Mouse (Mus musculus) intestine, postnatal 0 days (tissue): ENCODE measurements around the gene Zfp459. TPM values are rescaled to one million over a fixed set of nuclear protein-coding genes. Genes with fewer than 3 reads are reported as not detected.
A peak's percentile ranks its signal among the peaks of the same experiment; 100 is the strongest.
"Not testable (repeated sequence)": the region's sequence is repeated elsewhere in the genome, so short reads cannot be mapped to it uniquely, and the experiment has no call there.

ENCODE experiments used
- ATAC-seq: fragments of 200-750 bp; cut with Nextera tagmentation; 2 replicates; pipeline ENCODE4 v1.8.0; 2017; ENCODE audit warnings: mild to moderate bottlenecking, moderate TSS enrichment, moderate library complexity
- H3K27ac ChIP-seq: fragments of 300-500 bp; sonication (generic); 2 replicates; pipeline ENCODE4 v1.5.1; 2014; ENCODE audit warnings: mild to moderate bottlenecking, low read depth, low read length, moderate library complexity
- H3K27me3 ChIP-seq: fragments of 300-500 bp; sonication (generic); replicated peaks from 2 replicates; pipeline ENCODE4 v1.6.1; 2014; ENCODE audit warnings: low read length, mixed read lengths; ENCODE audit not compliant: control insufficient read depth, insufficient read depth
- H3K36me3 ChIP-seq: fragments of 300-500 bp; sonication (generic); 2 replicates; pipeline ENCODE4 v1.6.1; 2014; ENCODE audit warnings: mild to moderate bottlenecking, moderate library complexity; ENCODE audit not compliant: control insufficient read depth, insufficient read depth
- H3K4me1 ChIP-seq: fragments of 300-500 bp; sonication (generic); replicated peaks from 2 replicates; pipeline ENCODE4 v1.6.1; 2014; ENCODE audit warnings: antibody characterized with exemption, low read length, mixed read lengths; ENCODE audit not compliant: control insufficient read depth, insufficient read depth
- H3K4me2 ChIP-seq: fragments of 300-500 bp; sonication (generic); replicated peaks from 2 replicates; pipeline ENCODE4 v1.6.1; 2014; ENCODE audit warnings: low read depth, mild to moderate bottlenecking, moderate library complexity
- H3K4me3 ChIP-seq: fragments of 300-500 bp; sonication (generic); 2 replicates; pipeline ENCODE4 v1.5.1; 2014; ENCODE audit warnings: low read depth, low read length
- H3K9ac ChIP-seq: fragments of 300-500 bp; sonication (generic); 2 replicates; pipeline ENCODE4 v1.6.1; 2014; ENCODE audit warnings: mild to moderate bottlenecking, low read depth, low read length
- H3K9me3 ChIP-seq: fragments of 300-500 bp; sonication (generic); 2 replicates; pipeline ENCODE4 v1.6.1; 2016; ENCODE audit warnings: mixed run types; ENCODE audit not compliant: control insufficient read depth
- CTCF ChIP-seq: sonication (generic); IDR thresholded peaks from 2 replicates; pipeline ENCODE4 v1.5.1; 2016; ENCODE audit warnings: low read depth, mild to moderate bottlenecking, control low read depth, antibody characterized with exemption, moderate library complexity
- WGBS: fragments of 180-500 bp; shearing (Covaris S2); extraction: QIAGEN DNeasy Blood & Tissue Kit; methylation state at CpG from one replicate; pipeline ENCODE4 v1.1.7; 2014; 5-methylcytosine and 5-hydroxymethylcytosine counted together
- polyA plus RNA-seq: library from polyadenylated mRNA; unstranded; fragments of >200 nt; fragmentation: Nextera tagmentation; extraction: Ambion mirVana; gene quantifications from 2 replicates; pipeline ENCODE4 v1.2.1, GENCODE M21; 2015

Gene Zfp459
- polyA plus RNA-seq, 1 experiment from 2014 or later = 1.1 TPM

DNA sequence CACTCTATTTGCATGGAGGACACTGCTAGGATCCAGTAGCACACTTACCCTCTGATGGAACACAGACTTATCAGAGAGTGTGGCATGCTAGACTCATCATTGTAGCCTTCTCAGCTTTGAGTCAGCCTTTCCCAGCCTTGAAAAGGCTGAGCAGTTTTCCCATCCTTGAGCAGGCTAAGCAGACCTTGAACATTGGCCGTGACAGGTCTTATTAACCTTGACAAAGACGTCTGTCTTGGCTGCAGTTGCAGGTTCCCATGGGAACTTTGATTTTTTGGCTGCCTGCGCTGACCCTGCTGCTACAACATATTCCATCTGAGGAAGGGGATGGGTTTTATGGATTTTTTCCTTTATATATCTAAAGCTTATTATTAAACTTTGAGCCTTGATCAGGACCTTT is 6.9 kb upstream of the Zfp459 start:
- TF ChIP-seq CTCF = no peak
- Histone ChIP-seq H3K9ac (no peak overlapping the region), H3K4me1 (no peaks in the 10 kb centered on the region), H3K4me2 (no peak overlapping the region), H3K4me3 (no peak overlapping the region), H3K36me3 (no peaks in the 10 kb centered on the region), H3K9me3 (no peaks in the 10 kb centered on the region), H3K27me3 (no peaks in the 10 kb centered on the region), H3K27ac (no peak overlapping the region)
- no peak for ATAC-seq
- 79% methylated on average over 3 of the region's 3 CpGs for WGBS

DNA sequence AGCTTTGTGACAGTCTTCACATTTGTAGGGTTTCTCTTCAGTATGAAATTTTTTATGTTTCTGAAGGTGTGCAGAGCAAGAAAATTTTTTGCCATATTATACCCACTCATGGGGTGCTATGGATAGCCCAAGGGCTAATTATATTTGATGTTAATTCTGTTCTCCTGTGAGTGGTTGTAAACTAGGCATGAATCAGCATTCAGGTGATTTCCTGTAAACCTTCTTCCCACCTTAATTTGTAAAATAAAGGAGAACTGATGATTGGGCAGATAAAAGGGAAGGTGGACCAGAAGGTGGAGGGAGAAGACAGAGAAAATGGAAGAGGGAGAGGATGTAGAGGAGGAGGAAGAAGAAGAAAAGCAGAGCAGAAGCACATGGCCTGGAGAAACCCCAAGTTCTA is 4.5 kb upstream of the Zfp459 start:
- H3K9ac ChIP-seq, H3K27ac ChIP-seq, H3K4me1 ChIP-seq, H3K4me3 ChIP-seq, H3K9me3 ChIP-seq, H3K4me2 ChIP-seq, ATAC-seq, H3K27me3 ChIP-seq, H3K36me3 ChIP-seq: not testable (repeated sequence)

GRCm38 (mm10) chr13:67422532-67422931 is 1.3 kb upstream of the Zfp459 start:
- not testable (repeated sequence) for H3K36me3 ChIP-seq, H3K4me1 ChIP-seq, H3K27ac ChIP-seq, ATAC-seq, H3K4me2 ChIP-seq, H3K4me3 ChIP-seq, H3K9me3 ChIP-seq, H3K9ac ChIP-seq, H3K27me3 ChIP-seq
- WGBS = 87% methylated on average over 2 of the region's 2 CpGs

DNA sequence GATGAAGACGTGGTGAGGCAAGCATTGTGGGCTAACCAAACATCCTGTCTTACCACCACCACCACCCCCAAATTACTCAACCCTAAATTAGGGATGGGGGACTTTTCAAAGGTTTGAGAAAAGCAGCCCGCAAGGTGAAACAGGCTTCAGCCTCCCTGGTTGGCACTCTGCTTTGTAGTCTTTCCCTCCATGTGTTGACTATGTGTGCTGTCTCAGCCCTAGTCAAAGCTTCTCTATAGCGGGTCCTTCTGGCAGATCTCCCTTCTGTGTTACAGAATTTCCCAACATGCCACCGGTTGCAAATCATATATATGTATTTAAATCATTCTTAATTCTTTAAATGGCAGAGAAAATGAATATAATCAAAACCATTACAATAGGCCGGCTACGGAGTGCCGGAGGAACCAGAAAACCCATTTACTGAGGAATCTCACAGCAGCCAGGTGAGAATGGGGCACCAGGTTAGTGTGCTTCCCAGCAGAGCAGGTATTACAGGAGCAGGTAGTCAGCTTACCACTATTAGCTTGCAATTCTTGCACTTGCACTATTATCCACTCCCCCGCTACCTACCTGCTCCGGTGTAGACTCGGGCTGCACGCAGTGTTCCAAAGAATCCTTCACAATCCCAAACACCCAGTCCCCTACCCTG is 536 bp downstream of the Zfp459 start:
- Histone ChIP-seq H3K4me2 (peak overlapping the region; percentile 80), H3K4me1 (no peaks in the 10 kb centered on the region), H3K9me3 (no peaks in the 10 kb centered on the region), H3K9ac (peak overlapping the region; percentile 53), H3K36me3 (no peaks in the 10 kb centered on the region), H3K27me3 (no peaks in the 10 kb centered on the region), H3K27ac (peak overlapping the region; percentile 6; the same call in 1 of the 2 replicates), H3K4me3 (peak overlapping the region; percentile 67)
- WGBS = 27% methylated on average over 11 of the region's 11 CpGs
- ATAC-seq = peak; percentile 67
- TF ChIP-seq CTCF = no peak

GRCm38 (mm10) chr13:67416811-67417210 is 4.4 kb downstream of the Zfp459 start:
- peak; percentile 20; the same call in 1 of the 2 replicates for TF ChIP-seq CTCF
- Histone ChIP-seq H3K9ac (no peak overlapping the region), H3K4me2 (no peak overlapping the region), H3K9me3 (no peaks in the 10 kb centered on the region), H3K27ac (no peak overlapping the region), H3K36me3 (no peaks in the 10 kb centered on the region), H3K4me3 (no peak overlapping the region), H3K27me3 (no peaks in the 10 kb centered on the region), H3K4me1 (no peaks in the 10 kb centered on the region)
- no peak for ATAC-seq
- WGBS = 87% methylated on average over 3 of the region's 3 CpGs

GRCm38 (mm10) chr13:67415759-67416158 is 5.5 kb downstream of the Zfp459 start:
- Histone ChIP-seq H3K27me3 (no peaks in the 10 kb centered on the region), H3K4me2 (no peak overlapping the region), H3K9ac (no peak overlapping the region), H3K9me3 (no peaks in the 10 kb centered on the region), H3K4me3 (no peak overlapping the region), H3K4me1 (no peaks in the 10 kb centered on the region), H3K36me3 (no peaks in the 10 kb centered on the region), H3K27ac (no peak overlapping the region)
- no peak for ATAC-seq
- no peak for TF ChIP-seq CTCF
- WGBS = 77% methylated on average over 6 of the region's 6 CpGs

DNA sequence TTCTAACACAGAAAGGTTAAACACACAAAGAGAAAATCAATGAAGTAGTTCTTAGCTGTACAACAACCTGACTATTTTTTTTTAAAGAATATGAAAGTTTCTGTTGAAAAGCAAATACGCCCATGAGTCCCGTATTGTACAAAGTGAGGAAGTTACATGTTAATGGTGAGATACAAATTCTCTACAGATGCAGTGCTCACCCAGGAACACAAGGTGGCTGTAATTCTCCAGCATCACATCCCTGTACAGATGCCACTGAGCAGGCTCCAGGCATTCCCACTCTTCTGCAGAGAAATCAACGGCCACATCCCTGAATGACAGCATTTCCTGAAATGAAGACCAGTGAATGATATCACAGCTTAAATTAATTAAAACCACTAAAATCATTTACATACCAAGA is 7.6 kb downstream of the Zfp459 start:
- ATAC-seq, H3K27ac ChIP-seq, H3K4me1 ChIP-seq, H3K4me3 ChIP-seq, H3K9me3 ChIP-seq, H3K9ac ChIP-seq, H3K4me2 ChIP-seq, H3K36me3 ChIP-seq, H3K27me3 ChIP-seq: not testable (repeated sequence)
- TF ChIP-seq CTCF = peak; percentile 55
- WGBS = 71% methylated on average over 3 of the region's 3 CpGs

DNA sequence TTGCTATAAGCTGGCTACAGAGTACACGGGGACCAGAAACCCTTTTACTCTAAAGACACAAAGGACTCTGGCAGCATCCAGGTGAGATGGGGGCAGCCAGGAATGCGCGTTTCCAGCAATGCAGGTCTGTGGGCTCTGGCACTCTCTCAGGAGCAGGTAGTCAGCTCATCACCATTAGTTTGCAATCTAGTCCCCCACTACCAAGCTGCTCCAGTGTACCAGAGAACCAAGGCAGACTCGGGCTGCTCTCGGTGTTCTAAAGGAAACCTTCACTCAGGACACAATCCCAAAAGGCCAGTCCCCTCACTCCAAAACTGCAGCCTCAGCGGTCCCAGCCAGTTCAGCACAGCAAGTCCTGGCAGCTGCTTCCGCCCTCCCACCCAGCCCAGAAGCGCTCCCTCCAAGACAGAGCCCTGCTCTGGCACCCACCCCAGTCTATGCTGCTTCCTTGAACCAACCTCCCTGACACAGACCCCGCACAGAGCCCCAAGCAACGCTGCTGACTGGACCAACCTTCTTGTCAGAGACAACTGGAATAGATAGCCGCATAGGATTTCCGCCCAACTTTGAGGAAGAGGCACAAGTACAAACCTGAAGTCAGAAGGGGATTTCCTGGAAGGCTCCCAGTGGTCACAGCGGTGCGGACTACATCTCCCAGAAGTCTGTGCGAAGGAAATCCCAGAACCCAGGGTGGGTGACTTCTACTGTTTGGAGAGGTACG is 21.9 kb downstream of the Zfp459 start, which contains the start of gene Zfp429:
Gene Zfp429 (minus strand): TSS at position 637 of the 721 bp plus-strand sequence.
- not testable (repeated sequence) for H3K27me3 ChIP-seq, H3K9me3 ChIP-seq, H3K4me1 ChIP-seq, H3K36me3 ChIP-seq
- Histone ChIP-seq H3K4me3 (peak within 1 kb of the TSS; percentile 70), H3K4me2 (peak within 1 kb of the TSS; percentile 66), H3K9ac (peak within 1 kb of the TSS; percentile 46), H3K27ac (peak within 1 kb of the TSS; percentile 46; the same call in 1 of the 2 replicates)
- peak; percentile 91 for ATAC-seq
- WGBS = 2% methylated on average over 14 of the region's 16 CpGs
